Mouse (Mus musculus) CH12.LX (cell line): ENCODE results near the gene Gm20683.
A peak's percentile ranks its signal among the peaks of the same experiment; 100 is the strongest.

Experiments used
- CHD2 ChIP-seq: IDR thresholded peaks from 2 replicates; pipeline ENCODE4 v1.6.1; 2011; ENCODE audit warnings: low read length, improper control_type of control experiment
- CTCF ChIP-seq, 2 experiments: IDR thresholded peaks in 1 of 2; conservative IDR thresholded peaks in 1 of 2; 2 replicates each; pipeline ENCODE4 v1.5.1; 2011 to 2012; ENCODE audit warnings: low read depth in 2 of 2, low read length in 2 of 2, improper control_type of control experiment in 1 of 2, inconsistent platforms in 1 of 2, mild to moderate bottlenecking in 1 of 2, moderate library complexity in 1 of 2
- EP300 ChIP-seq: IDR thresholded peaks from 2 replicates; pipeline ENCODE4 v1.6.1; 2011; ENCODE audit warnings: low read length, improper control_type of control experiment
- ETS1 ChIP-seq: conservative IDR thresholded peaks from 2 replicates; pipeline ENCODE4 v1.6.1; 2012; ENCODE audit warnings: low read depth, mild to moderate bottlenecking, inconsistent platforms, low read length, improper control_type of control experiment, moderate library complexity
- HCFC1 ChIP-seq: IDR thresholded peaks from 2 replicates; pipeline ENCODE4 v1.6.1; 2012; ENCODE audit warnings: low read depth, mild to moderate bottlenecking, inconsistent platforms, low read length, improper control_type of control experiment
- KAT2A ChIP-seq: IDR thresholded peaks from 2 replicates; pipeline ENCODE4 v1.6.1; 2012; ENCODE audit warnings: low read length, improper control_type of control experiment, inconsistent platforms; ENCODE audit not compliant: insufficient replicate concordance
- NRF1 ChIP-seq: IDR thresholded peaks from 2 replicates; pipeline ENCODE4 v1.6.1; 2014; ENCODE audit warnings: low read depth, mild to moderate bottlenecking, inconsistent platforms, low read length, improper control_type of control experiment, moderate library complexity
- POLR2A ChIP-seq: IDR thresholded peaks from 2 replicates; pipeline ENCODE4 v1.6.1; 2011; ENCODE audit warnings: low read depth, mild to moderate bottlenecking, improper control_type of control experiment, low read length
- TBP ChIP-seq: conservative IDR thresholded peaks from 2 replicates; pipeline ENCODE4 v1.6.1; 2011; ENCODE audit warnings: low read depth, low read length, improper control_type of control experiment
- USF1 ChIP-seq: IDR thresholded peaks from 2 replicates; pipeline ENCODE4 v1.6.1; 2014; ENCODE audit warnings: low read depth, mild to moderate bottlenecking, inconsistent platforms, low read length, improper control_type of control experiment
- USF2 ChIP-seq: conservative IDR thresholded peaks from 2 replicates; pipeline ENCODE4 v1.6.1; 2011; ENCODE audit warnings: low read depth, low read length, improper control_type of control experiment

GRCm38 (mm10) chr17:25879261-25879660, 37.7 kb upstream of the Gm20683 start:
- TF ChIP-seq NRF1 (no peak), CTCF (conservative IDR thresholded peaks at IDR 0.05 in 1 of 2, IDR thresholded peaks at IDR 0.05 in 1 of 2; ENCODE audit: low read depth in 2 of 2, low read length in 2 of 2) (peak; percentile 22 to 45; a peak in 3 of 4 replicates), POLR2A (no peak), HCFC1 (no peak), ETS1 (no peak), KAT2A (no peak), USF1 (no peak), CHD2 (no peak), USF2 (no peak), EP300 (no peak), TBP (no peak)
